Mouse (Mus musculus): ENCODE data around the gene Lipi.

Gene Lipi

GRCm38 (mm10) chr16:75585961-75586360 lies at the start of gene Lipi:
Gene Lipi, minus strand, starts transcription at chr16:75586061.
- no peak for DNase-seq (ENCODE audit: low spot score)

DNA sequence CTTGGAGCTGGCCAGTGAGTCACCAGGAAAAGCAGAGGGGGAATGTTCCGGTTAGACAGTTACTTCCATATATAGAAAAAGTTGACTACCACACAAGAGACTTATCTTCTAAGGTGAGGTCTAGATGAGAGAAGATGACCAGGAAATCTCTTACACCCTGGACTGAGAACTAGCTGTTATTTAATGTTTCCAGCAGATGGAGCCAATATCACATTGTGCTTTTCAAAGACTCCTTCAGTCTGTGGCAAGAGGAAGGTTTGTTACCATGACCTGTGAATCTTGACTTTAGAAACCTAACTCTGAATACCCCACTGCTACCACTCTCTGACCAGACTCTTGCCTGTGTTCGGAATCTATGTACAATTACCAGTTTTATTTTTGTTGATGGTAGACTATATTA lies 42.0 kb upstream of the Lipi start:
- peak; percentile 39 for DNase-seq (ENCODE audit: low spot score)

DNA sequence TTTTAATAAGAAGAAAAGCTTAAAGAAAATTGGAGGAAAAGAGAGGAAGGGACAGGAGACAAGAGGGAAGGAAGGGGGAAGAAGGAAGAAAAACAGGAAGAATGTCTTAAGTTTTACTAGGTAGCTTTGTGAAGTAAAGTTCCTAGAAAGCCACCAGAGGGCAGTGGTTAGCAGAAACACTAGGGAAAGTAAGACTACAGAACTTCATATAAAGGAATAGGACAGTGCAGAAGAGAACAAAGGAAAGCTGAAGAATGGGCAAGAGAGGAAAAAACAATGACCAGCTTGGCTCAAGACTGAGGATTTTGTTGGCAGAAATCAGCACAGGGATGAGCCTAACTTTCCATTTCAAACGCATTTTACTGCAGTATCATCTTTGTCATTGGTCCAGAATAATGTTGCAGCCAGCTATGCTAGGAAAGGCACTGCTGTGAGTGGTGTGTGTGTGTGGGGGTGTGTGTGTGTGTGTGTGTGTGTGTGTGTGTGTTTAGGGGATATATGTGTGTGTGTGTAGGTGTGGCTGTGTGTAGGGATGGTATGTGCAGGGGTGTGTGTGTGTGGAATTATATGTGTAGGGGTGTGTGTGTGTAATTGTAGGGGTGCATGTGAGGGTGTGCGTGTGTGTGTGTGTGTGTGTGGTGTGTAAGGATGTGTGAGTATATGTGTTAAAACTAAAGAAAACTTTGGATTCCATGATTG lies 31.9 kb upstream of the Lipi start:
- peak; percentile 82 for DNase-seq (ENCODE audit: low spot score)

DNA sequence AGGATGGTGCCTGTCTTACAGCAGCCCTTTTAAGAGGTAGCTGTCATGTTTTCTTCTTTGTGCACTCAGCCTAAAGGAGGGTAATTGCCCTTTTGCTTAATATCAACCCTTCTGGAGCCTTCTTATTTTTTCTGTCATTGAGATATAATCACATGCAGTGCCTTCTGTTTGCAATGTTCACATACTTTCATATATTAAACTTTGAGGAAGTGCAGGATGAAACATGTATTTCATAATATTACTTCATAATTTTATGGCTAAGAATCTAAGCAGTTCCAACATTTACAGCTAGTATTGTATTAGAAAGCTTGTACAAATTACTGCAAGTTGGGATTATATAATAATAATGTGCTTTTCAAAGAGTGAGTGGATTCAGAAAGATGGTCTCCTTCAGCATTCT lies 26.7 kb upstream of the Lipi start:
- DNase-seq (ENCODE audit: low spot score): no peak

GRCm38 (mm10) chr16:75606415-75606814 lies 20.6 kb upstream of the Lipi start:
- no peak for DNase-seq (ENCODE audit: low spot score)

DNA sequence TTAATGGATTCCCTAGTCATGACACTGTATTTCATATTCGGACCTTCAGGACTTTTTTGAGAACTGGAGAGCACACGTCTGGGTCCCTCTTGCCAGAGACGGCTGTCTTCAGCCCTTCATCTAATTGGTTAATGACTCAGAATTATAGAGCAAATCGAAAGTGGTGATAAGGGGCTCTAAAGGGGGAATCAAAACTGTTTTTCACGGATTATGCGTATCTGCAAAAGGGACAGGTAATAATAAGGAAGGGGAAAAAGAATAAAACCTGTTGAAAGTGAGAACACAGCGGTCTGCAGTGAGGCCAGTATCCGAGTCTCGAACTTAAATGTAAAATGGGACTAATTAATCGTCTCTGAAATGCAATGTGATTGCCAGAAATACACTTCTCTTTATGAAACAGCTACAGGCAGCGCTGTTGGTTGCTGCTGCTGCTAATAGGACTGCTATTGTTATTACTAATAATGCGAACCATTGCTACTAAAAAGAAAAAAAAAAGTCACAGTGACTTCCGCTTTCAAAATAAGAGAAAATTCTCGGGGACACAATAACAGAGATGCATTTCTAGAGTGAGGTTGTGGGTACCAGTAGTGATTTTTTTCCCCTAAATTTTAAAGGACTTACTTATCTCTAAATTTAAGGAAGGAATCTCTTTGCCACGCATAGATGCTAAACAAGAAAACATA lies 7.8 kb upstream of the Lipi start:
- peak; percentile 21 for DNase-seq (ENCODE audit: low spot score)

DNA sequence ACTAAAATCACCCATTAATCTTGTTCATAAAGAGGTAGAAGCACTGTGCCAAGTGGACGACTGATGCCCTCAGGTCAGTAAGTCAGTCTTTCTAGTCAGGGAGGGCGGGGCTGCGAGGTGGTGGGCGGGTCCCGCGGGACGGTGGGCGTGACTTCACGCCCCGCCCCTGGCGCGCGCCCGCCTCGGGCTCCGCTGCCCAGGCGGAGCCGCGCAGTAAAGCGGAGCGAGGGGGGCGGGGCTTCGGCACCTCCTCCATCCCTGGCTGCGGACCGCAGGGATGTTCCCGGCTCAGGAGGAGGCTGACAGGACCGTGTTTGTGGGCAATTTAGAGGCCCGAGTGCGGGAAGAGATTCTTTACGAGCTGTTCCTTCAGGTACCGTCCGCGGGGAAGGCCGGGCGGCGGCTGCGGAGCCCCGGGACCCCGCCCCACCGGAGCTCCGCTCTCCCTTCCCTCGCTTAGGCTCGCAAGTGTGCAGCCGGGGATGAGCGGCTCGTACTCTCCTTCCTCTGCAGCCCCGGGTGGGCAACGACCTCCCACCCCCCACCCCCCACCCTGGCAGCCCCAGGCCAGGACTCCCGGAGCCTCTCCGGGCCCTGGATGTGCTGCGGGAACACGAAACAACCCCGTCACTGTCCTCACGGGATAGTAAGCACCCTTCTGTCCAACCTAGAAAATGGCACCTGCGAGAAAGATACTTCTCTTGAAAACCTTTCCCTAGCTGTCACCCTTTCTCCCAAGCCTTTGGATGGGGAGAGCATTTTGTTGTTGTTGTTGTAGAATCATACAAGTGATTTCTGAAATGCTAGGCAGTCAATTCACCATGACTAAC lies 7.0 kb upstream of the Lipi start, which contains the start of gene Rbm11:
Rbm11 (plus strand) TSS at position 174 of the 830 bp plus-strand sequence.
- DNase-seq (ENCODE audit: low spot score): peak; percentile 89

- no peak for DNase-seq (ENCODE audit: low spot score)
These were observed 605 bp upstream of the Lipi start for GRCm38 (mm10) chr16:75586466-75586865.

DNA sequence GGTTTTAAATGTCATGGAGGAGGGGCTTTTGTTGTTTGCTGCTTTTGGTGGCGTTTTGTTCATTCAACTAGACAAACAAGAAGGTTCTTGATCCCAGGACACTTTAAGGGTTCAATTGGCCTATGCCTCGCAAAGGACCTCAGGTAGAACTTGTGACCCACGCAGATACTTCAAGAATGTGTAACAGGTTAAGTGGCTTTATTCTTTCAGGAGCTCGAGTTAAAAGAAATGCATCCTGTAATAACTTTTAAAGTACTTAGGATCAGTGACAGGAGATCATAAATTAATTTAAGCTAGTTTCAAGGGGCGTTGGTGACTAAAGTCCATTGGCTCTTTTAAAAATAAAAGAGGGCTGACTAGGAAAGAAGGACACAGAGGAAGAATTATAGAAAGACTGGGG lies 3.6 kb downstream of the Lipi start:
- no peak for DNase-seq (ENCODE audit: low spot score)

GRCm38 (mm10) chr16:75562910-75563309 lies 23.0 kb downstream of the Lipi start:
- no peak for DNase-seq (ENCODE audit: low spot score)

- DNase-seq (ENCODE audit: low spot score): no peak
These were observed 40.6 kb downstream of the Lipi start for GRCm38 (mm10) chr16:75545310-75545709.

DNA sequence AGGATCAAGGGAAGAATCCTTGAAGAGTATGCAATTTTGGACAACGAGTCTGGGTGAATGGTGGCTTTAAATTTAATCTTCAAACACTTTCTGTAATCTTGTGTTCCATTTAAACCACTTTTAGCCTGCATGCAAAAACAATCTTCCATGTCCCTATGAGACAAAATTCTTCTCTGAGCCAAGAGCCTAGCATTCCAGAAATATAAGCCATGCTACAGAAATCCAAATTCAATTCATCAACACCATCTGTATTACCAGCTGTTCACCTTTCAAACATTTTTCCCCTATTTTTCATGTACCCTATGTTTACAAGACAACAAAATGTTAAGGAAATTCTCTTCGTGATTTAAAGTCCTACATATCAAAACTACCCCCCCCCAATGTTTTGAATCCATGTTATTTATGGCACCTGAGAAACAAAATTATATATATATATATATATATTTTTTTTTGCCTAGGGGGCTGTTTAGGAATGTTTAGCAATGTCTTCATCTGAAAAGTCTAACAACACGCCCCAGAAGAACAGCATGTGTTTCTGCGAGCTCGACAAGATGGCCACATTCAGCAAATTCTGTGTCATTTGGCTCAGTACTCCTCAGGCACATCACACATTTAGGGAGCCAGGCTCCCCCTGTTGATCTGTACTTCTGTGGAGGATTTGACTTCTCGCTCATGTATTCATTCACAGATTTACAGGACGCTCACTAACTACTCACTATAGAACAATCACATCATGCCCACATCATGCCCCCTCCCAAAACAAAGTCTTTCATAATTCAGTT lies 47.9 kb downstream of the Lipi start:
- DNase-seq (ENCODE audit: low spot score): no peak

- DNase-seq (ENCODE audit: low spot score): peak; percentile 55
These were observed 54.2 kb downstream of the Lipi start for GRCm38 (mm10) chr16:75531705-75532104.

DNA sequence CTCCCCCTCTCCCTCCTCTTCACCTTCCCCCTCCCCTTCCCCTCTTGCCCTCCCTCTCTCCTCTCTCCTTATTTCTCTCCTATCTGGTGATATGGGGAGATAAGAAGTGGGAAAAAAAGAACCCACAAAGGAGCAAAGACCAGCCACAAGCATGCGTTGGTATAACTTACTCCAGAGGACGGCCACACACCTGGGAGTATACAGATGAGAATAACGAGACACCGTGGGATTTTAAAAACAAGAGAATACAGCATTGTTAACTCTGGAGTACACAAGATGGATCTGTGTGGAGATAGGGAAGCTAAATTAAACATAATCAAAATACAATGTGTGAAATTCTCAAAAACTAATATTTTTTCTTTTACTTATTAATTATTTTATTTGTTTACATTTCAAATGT lies 89.3 kb downstream of the Lipi start:
- no peak for DNase-seq (ENCODE audit: low spot score)

Data from retina, embryonic 14.5 days (tissue).